Mouse (Mus musculus): ENCODE results near the gene Tns1.
A peak's percentile ranks its signal among the peaks of the same experiment; 100 is the strongest.

Gene Tns1

DNA sequence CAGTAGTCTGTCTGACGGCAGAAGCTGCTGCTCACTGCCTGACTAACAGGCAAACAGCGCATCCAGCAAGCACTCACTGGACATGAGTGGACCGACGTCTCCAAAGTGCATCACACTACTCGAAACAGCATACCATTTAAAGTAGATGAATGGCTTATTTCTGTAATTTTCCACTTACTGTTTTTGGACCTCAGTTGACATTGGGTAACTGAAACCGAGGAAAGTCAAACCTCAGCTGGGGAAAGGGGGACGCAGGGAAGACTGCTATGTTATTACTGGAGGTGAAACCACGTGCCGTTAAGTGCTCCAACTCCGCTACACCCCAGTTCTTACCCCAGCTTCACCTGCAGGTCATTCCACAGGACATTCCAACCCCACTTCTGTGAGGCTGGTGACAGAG lies 111.5 kb downstream of the Tns1 start:
- DNase-seq (ENCODE audit: low spot score), result no peak

DNA sequence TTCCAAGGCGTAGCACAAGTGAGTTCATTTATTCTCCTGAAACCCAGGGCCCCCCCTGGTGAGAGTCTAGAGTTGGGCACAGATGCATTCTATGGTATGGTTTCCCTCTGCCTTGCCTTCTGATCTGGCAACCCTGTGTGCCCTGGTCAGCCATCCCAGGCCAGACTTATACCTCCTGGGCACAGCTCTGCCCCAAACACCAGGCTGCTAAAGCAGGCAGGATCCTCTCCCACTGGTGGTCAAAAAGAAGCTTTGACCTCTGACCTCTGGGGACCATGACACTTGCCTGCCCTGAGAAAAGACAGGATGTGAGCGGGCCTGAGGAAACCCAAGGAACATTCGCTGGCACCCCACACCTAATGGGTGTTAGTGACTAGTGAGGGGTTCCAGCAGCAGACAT lies 114.8 kb downstream of the Tns1 start:
- DNase-seq (ENCODE audit: low spot score), result no peak

- DNase-seq (ENCODE audit: low spot score), result peak; percentile 91
These were observed 115.3 kb downstream of the Tns1 start for GRCm38 (mm10) chr1:74008966-74009365.

GRCm38 (mm10) chr1:74008498-74008897 lies 115.8 kb downstream of the Tns1 start:
- DNase-seq (ENCODE audit: low spot score), result peak; percentile 93

DNA sequence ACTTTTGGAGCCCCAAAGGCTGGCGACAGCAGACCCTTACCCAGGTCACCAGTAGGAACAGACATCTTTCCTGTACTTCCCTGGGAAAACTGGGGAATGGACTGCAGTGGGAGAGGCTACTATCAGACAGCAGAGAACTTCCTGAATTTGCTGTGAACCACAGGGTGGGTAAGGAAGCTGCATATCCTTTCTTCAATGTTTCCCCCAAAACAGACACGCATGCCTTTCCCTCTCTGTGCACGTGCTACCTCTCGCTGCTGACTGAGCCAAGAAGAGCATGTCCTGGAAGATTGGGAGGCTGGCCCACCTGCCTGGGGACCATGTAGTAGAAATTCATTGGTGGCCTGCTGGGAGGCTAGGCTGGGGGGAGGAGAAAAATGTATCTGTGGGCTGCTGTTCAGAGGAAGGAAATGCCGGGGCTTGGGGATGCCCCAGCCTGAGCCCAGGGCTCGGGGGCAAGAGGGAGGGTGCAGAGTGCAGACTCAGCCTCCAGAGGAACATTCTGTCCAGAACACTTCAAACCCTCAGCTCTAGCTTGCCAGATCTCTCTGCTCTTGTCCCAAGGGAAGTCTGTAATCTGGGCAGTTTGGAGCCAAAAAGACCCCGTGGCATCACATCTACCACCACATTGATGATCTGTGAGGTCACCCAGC lies 116.7 kb downstream of the Tns1 start:
- DNase-seq (ENCODE audit: low spot score), result peak; percentile 88

DNA sequence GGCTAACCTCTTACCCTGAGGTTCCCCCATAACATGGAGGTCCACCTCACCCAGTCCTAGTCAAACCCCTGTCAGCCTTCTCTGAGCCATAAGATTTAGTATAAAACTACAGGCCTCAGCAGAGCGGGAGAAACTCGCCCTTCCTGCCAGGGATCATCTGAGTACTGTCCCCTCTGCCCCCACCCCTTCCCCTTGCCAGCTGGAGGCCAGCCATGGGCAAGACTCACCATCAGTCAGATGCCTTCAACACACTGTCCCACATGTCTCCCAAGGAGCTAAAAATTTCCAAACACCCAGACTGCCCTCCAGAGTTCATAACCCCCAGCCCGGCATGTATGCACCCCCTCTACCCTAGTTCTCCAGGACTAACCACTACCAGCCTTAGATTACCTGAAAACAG lies 119.2 kb downstream of the Tns1 start:
- DNase-seq (ENCODE audit: low spot score), result peak; percentile 73

DNA sequence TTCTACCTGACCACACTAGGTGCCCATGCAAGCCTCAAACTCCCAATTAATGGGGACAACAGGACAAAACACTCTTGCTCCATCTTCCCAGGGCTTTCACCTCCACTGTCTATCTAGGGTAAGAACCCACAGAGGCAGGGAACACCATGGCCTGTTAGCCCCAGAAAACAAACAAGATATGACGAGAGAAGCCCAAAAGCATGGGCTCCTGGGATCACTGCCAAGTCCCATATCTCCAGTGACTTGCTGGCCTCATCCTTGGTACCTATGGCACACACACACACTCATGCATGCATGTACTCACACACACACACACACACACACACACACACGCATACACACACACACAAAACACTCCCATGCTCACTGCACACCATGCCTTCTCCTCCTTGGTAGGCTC lies 120.5 kb downstream of the Tns1 start:
- DNase-seq (ENCODE audit: low spot score), result no peak

GRCm38 (mm10) chr1:74001449-74001820 lies 122.8 kb downstream of the Tns1 start:
- peak; percentile 75 for DNase-seq (ENCODE audit: low spot score)

- DNase-seq (ENCODE audit: low spot score), result no peak
These were observed 123.3 kb downstream of the Tns1 start for GRCm38 (mm10) chr1:74000810-74001448.

- DNase-seq (ENCODE audit: low spot score), result peak; percentile 71
These were observed 124.0 kb downstream of the Tns1 start for GRCm38 (mm10) chr1:74000191-74000651.

DNA sequence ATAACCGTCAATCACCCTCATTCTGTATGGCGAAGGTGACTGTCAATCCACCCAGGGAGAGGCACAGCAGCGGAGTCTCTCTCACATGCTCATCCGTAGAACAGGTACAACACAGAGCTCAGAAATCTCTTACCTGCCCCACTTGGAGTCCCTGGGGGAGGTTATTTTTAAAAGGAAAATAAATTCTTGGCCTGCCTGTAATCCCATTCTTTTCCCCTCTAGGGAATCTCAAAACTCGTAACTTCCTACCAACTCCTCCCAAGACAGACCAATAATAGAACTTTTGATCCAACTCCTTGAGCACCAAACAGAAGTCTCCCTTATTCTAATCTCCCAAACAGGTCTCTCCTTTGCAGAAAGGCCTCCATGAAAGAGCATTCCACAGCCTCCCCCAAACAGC lies 124.7 kb downstream of the Tns1 start:
- no peak for DNase-seq (ENCODE audit: low spot score)

GRCm38 (mm10) chr1:73998925-73999375 lies 125.3 kb downstream of the Tns1 start:
- DNase-seq (ENCODE audit: low spot score), result peak; percentile 71

DNA sequence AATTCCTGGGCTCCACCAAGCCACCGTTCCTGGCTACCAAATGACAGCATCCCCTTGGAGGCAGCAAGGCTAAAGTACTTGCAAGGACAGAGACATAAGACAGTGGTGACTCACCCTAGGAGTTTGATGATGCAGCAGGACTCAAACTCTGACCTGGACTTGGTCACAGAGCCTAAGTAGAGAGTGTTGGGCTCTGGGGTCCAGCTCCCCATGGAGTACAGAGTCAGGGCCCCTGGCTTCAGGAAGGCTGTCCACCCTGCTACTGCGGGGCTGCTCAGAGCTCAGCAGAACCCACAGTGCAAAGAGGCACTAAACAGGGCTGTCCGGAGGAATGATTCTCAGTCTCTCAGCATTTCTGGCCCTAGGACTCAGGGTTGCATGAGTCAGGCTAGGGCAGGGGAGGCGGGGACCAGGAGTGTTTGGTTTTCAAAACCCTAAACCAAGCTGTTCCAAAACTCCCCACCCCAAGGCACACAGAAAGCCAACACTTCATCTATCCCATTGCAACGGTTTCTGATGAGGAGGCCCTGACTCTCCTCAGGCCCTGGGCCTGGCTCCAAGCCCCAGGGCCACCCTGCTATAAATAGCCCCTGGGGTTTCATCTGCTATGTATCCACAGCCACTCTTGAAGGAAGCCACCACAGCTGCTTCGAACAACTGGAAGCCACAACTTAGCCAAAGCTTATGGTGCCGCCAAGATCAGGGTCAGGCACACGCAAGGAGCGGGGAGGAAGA lies 126.0 kb downstream of the Tns1 start:
- peak; percentile 88 for DNase-seq (ENCODE audit: low spot score)

DNA sequence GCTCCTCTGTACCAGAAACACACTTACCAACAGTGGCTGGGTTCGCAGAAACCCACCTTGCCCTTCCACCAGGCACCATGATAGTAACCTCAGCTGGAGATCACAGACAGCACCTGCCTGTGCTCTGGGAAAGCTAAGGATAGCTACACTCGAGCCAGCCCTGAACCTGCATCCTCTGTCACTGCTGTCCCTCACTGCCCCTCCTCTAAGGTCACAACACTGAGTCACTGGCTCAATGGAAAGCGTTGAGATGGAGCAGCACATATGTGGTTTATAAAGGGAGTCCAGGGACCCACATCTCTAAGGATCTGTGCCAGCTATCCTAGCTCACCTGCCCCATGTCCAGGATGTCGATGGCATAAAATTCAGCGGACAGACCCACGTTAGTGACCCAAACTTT lies 126.9 kb downstream of the Tns1 start:
- DNase-seq (ENCODE audit: low spot score), result no peak

- no peak for DNase-seq (ENCODE audit: low spot score)
These were observed 127.6 kb downstream of the Tns1 start for GRCm38 (mm10) chr1:73996650-73997049.

DNA sequence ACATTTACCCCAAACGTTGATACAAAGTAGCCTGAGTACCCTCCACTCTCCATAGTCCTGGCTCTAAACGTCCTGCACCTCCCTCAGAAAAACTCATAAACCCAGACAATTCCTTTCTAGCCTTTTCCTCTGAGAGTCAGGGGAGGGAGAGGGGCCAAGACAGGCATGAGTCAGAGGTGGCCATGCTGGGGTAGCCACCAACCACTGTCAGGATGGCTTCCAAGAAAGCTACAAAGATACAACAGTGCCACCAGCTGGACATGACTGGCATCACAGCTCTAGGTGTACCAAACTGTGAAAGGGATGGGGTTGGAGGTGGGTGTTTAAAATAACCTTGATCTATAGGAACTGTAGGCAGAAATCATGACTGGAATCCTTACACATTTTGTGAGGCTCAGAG lies 128.0 kb downstream of the Tns1 start:
- peak; percentile 79 for DNase-seq (ENCODE audit: low spot score)

- no peak for DNase-seq (ENCODE audit: low spot score)
These were observed 129.0 kb downstream of the Tns1 start for GRCm38 (mm10) chr1:73995063-73995810.

GRCm38 (mm10) chr1:73993901-73994426 lies 130.3 kb downstream of the Tns1 start:
- peak; percentile 81 for DNase-seq (ENCODE audit: low spot score)

- no peak for DNase-seq (ENCODE audit: low spot score)
These were observed 131.0 kb downstream of the Tns1 start for GRCm38 (mm10) chr1:73993279-73993678.

GRCm38 (mm10) chr1:73992201-73992938 lies 131.9 kb downstream of the Tns1 start:
- no peak for DNase-seq (ENCODE audit: low spot score)

- no peak for DNase-seq (ENCODE audit: low spot score)
These were observed 133.0 kb downstream of the Tns1 start for GRCm38 (mm10) chr1:73991226-73991625.
